Mouse (Mus musculus) kidney, adult 2 months (tissue): ENCODE data around the gene Tas1r3.

Experiments used
- CTCF ChIP-seq: fragments of 200-500 bp; conservative IDR thresholded peaks from 2 replicates; pipeline ENCODE4 v1.5.1; 2011; ENCODE audit warnings: low read depth, mild to moderate bottlenecking, control low read depth, low read length, moderate library complexity, mixed read lengths; ENCODE audit not compliant: insufficient read depth, insufficient read length
- POLR2A ChIP-seq: fragments of 200-500 bp; IDR thresholded peaks from one replicate; pipeline ENCODE4 v1.6.1; 2011; ENCODE audit warnings: low read depth, low read length, control low read depth

DNA sequence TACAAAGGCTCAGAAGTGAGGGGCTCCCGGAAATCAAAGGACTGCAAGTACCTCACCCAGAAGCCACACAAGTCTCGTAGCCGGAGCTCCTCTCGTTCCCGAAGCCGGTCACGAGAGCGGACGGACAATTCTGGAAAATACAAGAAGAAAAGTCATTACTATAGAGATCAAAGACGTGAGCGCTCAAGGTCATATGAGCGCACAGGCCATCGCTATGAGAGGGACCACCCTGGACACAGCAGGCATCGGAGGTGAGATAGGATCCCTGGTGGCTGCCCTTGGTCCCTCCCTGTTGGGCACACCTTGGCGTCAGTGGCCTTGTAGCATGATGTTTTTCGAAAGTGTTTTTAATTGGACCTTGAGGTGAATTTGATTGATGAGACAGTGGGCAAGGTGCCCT is 39.7 kb downstream of the Tas1r3 start:
- TF ChIP-seq CTCF (no peak), POLR2A (no peak)
